Mouse (Mus musculus) stomach, embryonic 16.5 days (tissue): Measurements from ENCODE around the gene Btbd35f8. TPM values are rescaled to one million over a fixed set of nuclear protein-coding genes. Genes with fewer than 3 reads are reported as not detected.
"Not testable (repeated sequence)": the region's sequence is repeated elsewhere in the genome, so short reads cannot be mapped to it uniquely, and the experiment has no call there.

Experiments
- ATAC-seq: fragments of 200-750 bp; cut with Nextera tagmentation; 2 replicates; pipeline ENCODE4 v1.8.0; 2017; ENCODE audit warnings: moderate number of reproducible peaks, moderate TSS enrichment; ENCODE audit not compliant: insufficient read depth, low FRiP score
- H3K27ac ChIP-seq: fragments of 300-500 bp; sonication (generic); 2 replicates; pipeline ENCODE4 v1.5.1; 2014; ENCODE audit warnings: low read length
- H3K27me3 ChIP-seq: fragments of 300-500 bp; sonication (generic); 2 replicates; pipeline ENCODE4 v1.6.1; 2014; ENCODE audit warnings: low read length, control low read depth, mixed read lengths; ENCODE audit not compliant: control insufficient read depth, insufficient read depth
- H3K36me3 ChIP-seq: fragments of 300-500 bp; sonication (generic); 2 replicates; pipeline ENCODE4 v1.6.1; 2014; ENCODE audit warnings: low read length; ENCODE audit not compliant: control insufficient read depth, insufficient read depth
- H3K4me1 ChIP-seq: fragments of 300-500 bp; sonication (generic); 2 replicates; pipeline ENCODE4 v1.6.1; 2014; ENCODE audit warnings: low read length, control low read depth, mixed read lengths; ENCODE audit not compliant: control insufficient read depth, insufficient read depth
- H3K4me2 ChIP-seq: fragments of 300-500 bp; sonication (generic); 2 replicates; pipeline ENCODE4 v1.6.1; 2014; ENCODE audit warnings: low read depth, low read length, mixed read lengths
- H3K4me3 ChIP-seq: fragments of 300-500 bp; sonication (generic); replicated peaks from 2 replicates; pipeline ENCODE4 v1.5.1; 2014; ENCODE audit warnings: mild to moderate bottlenecking, low read length
- H3K9ac ChIP-seq: fragments of 300-500 bp; sonication (generic); 2 replicates; pipeline ENCODE4 v1.6.1; 2014; ENCODE audit warnings: low read length
- H3K9me3 ChIP-seq: fragments of 300-500 bp; sonication (generic); replicated peaks from 2 replicates; pipeline ENCODE4 v1.6.1; 2016; ENCODE audit warnings: low read length, control low read depth; ENCODE audit not compliant: control insufficient read depth
- WGBS: fragments of 180-500 bp; shearing (Covaris S2); extraction: QIAGEN DNeasy Blood & Tissue Kit; methylation state at CpG from one replicate; pipeline ENCODE4 v1.1.7; 2014; 5-methylcytosine and 5-hydroxymethylcytosine counted together
- polyA plus RNA-seq: library from polyadenylated mRNA; unstranded; fragments of >200 nt; fragmentation: Nextera tagmentation; extraction: Ambion mirVana; gene quantifications from 2 replicates; pipeline ENCODE4 v1.2.1, GENCODE M21; 2015

Gene Btbd35f8
- polyA plus RNA-seq: not detected in 2 replicates

DNA sequence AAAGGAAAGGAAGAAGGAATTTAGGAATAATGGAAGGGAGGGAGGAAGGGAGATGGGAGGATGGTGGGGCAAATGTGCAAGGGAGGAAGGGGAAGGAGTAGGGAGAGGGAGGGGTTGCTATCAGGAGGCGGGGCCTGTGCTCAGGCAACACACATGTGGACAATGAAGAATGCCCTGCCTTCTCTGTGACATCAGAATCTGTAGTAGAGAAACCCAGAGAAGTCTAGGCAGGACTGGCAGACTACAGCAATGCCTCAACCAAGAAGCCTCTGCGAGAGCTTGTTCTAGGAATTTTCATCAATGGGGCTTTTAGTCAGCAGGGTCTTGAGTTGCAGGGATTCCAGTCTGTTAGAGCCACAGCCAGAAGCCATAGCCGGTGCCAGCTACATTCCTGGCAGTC is at the start of gene Btbd35f8:
Btbd35f8 (plus strand) TSS at position 301 of the 400 bp plus-strand sequence.
- ATAC-seq, H3K36me3 ChIP-seq, H3K4me3 ChIP-seq, H3K4me1 ChIP-seq, H3K9ac ChIP-seq, H3K9me3 ChIP-seq, H3K4me2 ChIP-seq, H3K27me3 ChIP-seq, H3K27ac ChIP-seq: not testable (repeated sequence)
- WGBS: no CpG with 5 or more reads among the region's 3 CpGs

Other genes with a start within 250 kb of the Btbd35f8 start
- not detected in 2 replicates for gene Spin2g, start 211.8 kb upstream of the Btbd35f8 start, polyA plus RNA-seq